Mouse (Mus musculus) myocyte (in vitro differentiated cells): ENCODE measurements around the gene Map4k1. TPM values are rescaled to one million over a fixed set of nuclear protein-coding genes. Genes with fewer than 3 reads are reported as not detected.

Experiments used
- H3K27me3 ChIP-seq: one replicate; pipeline ENCODE4 v1.6.1; 2011; ENCODE audit not compliant: control insufficient read depth, insufficient read depth, insufficient read length
- H3K36me3 ChIP-seq: one replicate; pipeline ENCODE4 v1.6.1; 2011; ENCODE audit not compliant: control insufficient read depth, insufficient read depth
- H3K4me2 ChIP-seq: one replicate; pipeline ENCODE4 v1.6.1; 2011; ENCODE audit warnings: low read depth, control low read depth
- H3K4me3 ChIP-seq: one replicate; pipeline ENCODE4 v1.5.1; 2011; ENCODE audit warnings: mild to moderate bottlenecking, control low read depth, moderate library complexity
- H3K79me2 ChIP-seq: one replicate; pipeline ENCODE4 v1.6.1; 2011; ENCODE audit not compliant: control insufficient read depth, insufficient read depth
- H3ac ChIP-seq: one replicate; pipeline ENCODE4 v1.6.1; 2011; ENCODE audit not compliant: control insufficient read depth, insufficient read length
- CEBPB ChIP-seq: IDR thresholded peaks from 2 replicates; pipeline ENCODE4 v1.6.1; 2011; ENCODE audit warnings: mild to moderate bottlenecking, moderate library complexity; ENCODE audit not compliant: poor library complexity, insufficient read depth, severe bottlenecking
- E2F4 ChIP-seq: IDR thresholded peaks from one replicate; pipeline ENCODE4 v1.6.1; 2011; ENCODE audit warnings: mild to moderate bottlenecking, control low read depth, moderate library complexity; ENCODE audit not compliant: insufficient read depth
- MAX ChIP-seq: IDR thresholded peaks from one replicate; pipeline ENCODE4 v1.6.1; 2011; ENCODE audit warnings: low read depth, mild to moderate bottlenecking, control low read depth
- MYOD1 ChIP-seq, 3 experiments: IDR thresholded peaks; one replicate each; pipeline ENCODE4 v1.6.1; 2011; ENCODE audit warnings: control low read depth in 2 of 3, low read depth in 2 of 3, mild to moderate bottlenecking in 2 of 3, moderate library complexity in 1 of 3; ENCODE audit not compliant: insufficient read length in 2 of 3, control insufficient read depth in 1 of 3
- MYOG ChIP-seq, 3 experiments: IDR thresholded peaks; one replicate each; pipeline ENCODE4 v1.6.1; 2011; ENCODE audit warnings: control low read depth in 2 of 3, low read depth in 2 of 3, mild to moderate bottlenecking in 2 of 3; ENCODE audit not compliant: insufficient read length in 2 of 3, control insufficient read depth in 1 of 3, insufficient read depth in 1 of 3
- POLR2A ChIP-seq: IDR thresholded peaks from one replicate; pipeline ENCODE4 v1.6.1; 2011; ENCODE audit warnings: low read depth, mild to moderate bottlenecking, control low read depth, moderate library complexity; ENCODE audit not compliant: insufficient read length
- POLR2AphosphoS2 ChIP-seq: IDR thresholded peaks from one replicate; pipeline ENCODE4 v1.6.1; 2011; ENCODE audit warnings: low read depth, control low read depth; ENCODE audit not compliant: insufficient read length
- REST ChIP-seq: IDR thresholded peaks from one replicate; pipeline ENCODE4 v1.6.1; 2011; ENCODE audit warnings: mild to moderate bottlenecking, control low read depth, moderate library complexity; ENCODE audit not compliant: insufficient read depth, insufficient read length
- SRF ChIP-seq: IDR thresholded peaks from one replicate; pipeline ENCODE4 v1.6.1; 2011; ENCODE audit warnings: low read depth; ENCODE audit not compliant: control insufficient read depth, insufficient read length
- TCF12 ChIP-seq: IDR thresholded peaks from one replicate; pipeline ENCODE4 v1.6.1; 2011; ENCODE audit warnings: mild to moderate bottlenecking, control low read depth; ENCODE audit not compliant: poor library complexity, insufficient read depth, severe bottlenecking
- TCF3 ChIP-seq: IDR thresholded peaks from one replicate; pipeline ENCODE4 v1.6.1; 2011; ENCODE audit warnings: low read depth, control low read depth; ENCODE audit not compliant: insufficient read length
- USF1 ChIP-seq: IDR thresholded peaks from one replicate; pipeline ENCODE4 v1.6.1; 2011; ENCODE audit warnings: low read depth, mild to moderate bottlenecking, control low read depth, moderate library complexity
- polyA plus RNA-seq: library from polyadenylated mRNA; unstranded; fragments of >200 nt; fragmentation: generic; extraction: Trizol; gene quantifications from one replicate; pipeline ENCODE4 v1.2.1, GENCODE M21; 2012; ENCODE audit warnings: missing spikeins

Map4k1 gene
- polyA plus RNA-seq, 1 experiment: 0.18 TPM

- H3K4me2 ChIP-seq: no peak overlapping the region
- H3K79me2 ChIP-seq: no peaks in the 10 kb centered on the region
- H3K4me3 ChIP-seq: no peak overlapping the region
- no peak overlapping the region for H3ac ChIP-seq
- TF ChIP-seq TCF3: no peak
- TF ChIP-seq POLR2AphosphoS2: no peak
- TF ChIP-seq MYOD1 (IDR thresholded peaks at IDR 0.05; ENCODE audit: control insufficient read depth in 1 of 3, insufficient read length in 2 of 3, low read depth in 2 of 3): no peak
- no peak for TF ChIP-seq POLR2A
- no peak for TF ChIP-seq CEBPB
- no peak for TF ChIP-seq TCF12
- no peaks in the 10 kb centered on the region for H3K36me3 ChIP-seq
- no peaks in the 10 kb centered on the region for H3K27me3 ChIP-seq
Measured at GRCm38 (mm10) chr7:29026195-29026594, 44.3 kb downstream of the Map4k1 start.

GRCm38 (mm10) chr7:29026811-29027210 lies 45.0 kb downstream of the Map4k1 start:
- Histone ChIP-seq H3K4me2 (no peak overlapping the region), H3K36me3 (no peaks in the 10 kb centered on the region), H3ac (no peak overlapping the region), H3K4me3 (no peak overlapping the region), H3K27me3 (no peaks in the 10 kb centered on the region), H3K79me2 (no peaks in the 10 kb centered on the region)
- TF ChIP-seq REST (no peak), TCF12 (no peak), SRF (no peak), TCF3 (no peak), E2F4 (no peak), MYOG (IDR thresholded peaks at IDR 0.05; ENCODE audit: control insufficient read depth in 1 of 3, insufficient read depth in 1 of 3, insufficient read length in 2 of 3, low read depth in 2 of 3) (no peak), MYOD1 (IDR thresholded peaks at IDR 0.05; ENCODE audit: control insufficient read depth in 1 of 3, insufficient read length in 2 of 3, low read depth in 2 of 3) (no peak), POLR2AphosphoS2 (no peak), USF1 (no peak)

- no peak overlapping the region for H3K4me3 ChIP-seq
- H3K36me3 ChIP-seq: no peaks in the 10 kb centered on the region
- H3K27me3 ChIP-seq: no peaks in the 10 kb centered on the region
- TF ChIP-seq USF1: no peak
- TF ChIP-seq MYOG (IDR thresholded peaks at IDR 0.05; ENCODE audit: control insufficient read depth in 1 of 3, insufficient read depth in 1 of 3, insufficient read length in 2 of 3, low read depth in 2 of 3): no peak
- no peak for TF ChIP-seq MYOD1 (IDR thresholded peaks at IDR 0.05; ENCODE audit: control insufficient read depth in 1 of 3, insufficient read length in 2 of 3, low read depth in 2 of 3)
- TF ChIP-seq POLR2A: no peak
- TF ChIP-seq SRF: no peak
- no peak for TF ChIP-seq MAX
- no peak for TF ChIP-seq CEBPB
- TF ChIP-seq E2F4: no peak
- no peak for TF ChIP-seq TCF3
- TF ChIP-seq REST: no peak
- TF ChIP-seq TCF12: no peak
- no peaks in the 10 kb centered on the region for H3K79me2 ChIP-seq
- H3K4me2 ChIP-seq: no peak overlapping the region
- H3ac ChIP-seq: no peak overlapping the region
Measured at GRCm38 (mm10) chr7:29028761-29029160, 46.9 kb downstream of the Map4k1 start.

- Histone ChIP-seq H3K4me2 (no peak overlapping the region), H3ac (no peak overlapping the region), H3K79me2 (no peaks in the 10 kb centered on the region), H3K27me3 (no peaks in the 10 kb centered on the region), H3K36me3 (no peaks in the 10 kb centered on the region), H3K4me3 (no peak overlapping the region)
- peak; percentile 1 for TF ChIP-seq USF1
- TF ChIP-seq POLR2A: no peak
Measured at GRCm38 (mm10) chr7:29029690-29030656, 48.1 kb downstream of the Map4k1 start.

- no peak overlapping the region for H3ac ChIP-seq
- TF ChIP-seq POLR2AphosphoS2 (no peak), MYOD1 (IDR thresholded peaks at IDR 0.05; ENCODE audit: control insufficient read depth in 1 of 3, insufficient read length in 2 of 3, low read depth in 2 of 3) (no peak), MAX (no peak), POLR2A (no peak), USF1 (no peak), REST (no peak), MYOG (IDR thresholded peaks at IDR 0.05; ENCODE audit: control insufficient read depth in 1 of 3, insufficient read depth in 1 of 3, insufficient read length in 2 of 3, low read depth in 2 of 3) (no peak), E2F4 (no peak), CEBPB (no peak), TCF12 (no peak), SRF (no peak)
- no peak overlapping the region for H3K4me3 ChIP-seq
- no peak overlapping the region for H3K4me2 ChIP-seq
- peaks cover 6% of the 10 kb centered on the region for H3K36me3 ChIP-seq
- H3K27me3 ChIP-seq: no peaks in the 10 kb centered on the region
- no peaks in the 10 kb centered on the region for H3K79me2 ChIP-seq
Measured at GRCm38 (mm10) chr7:29031641-29032040, 49.8 kb downstream of the Map4k1 start.
